Mouse (Mus musculus) activated CD4-positive, CD25-positive, alpha-beta regulatory T cell, adult 4 months (primary cell): ENCODE results near the gene Mcf2. TPM values are rescaled to one million over a fixed set of nuclear protein-coding genes. Genes with fewer than 3 reads are reported as not detected.

ENCODE experiments used
- ATAC-seq: one replicate; pipeline ENCODE4 v1.8.0; 2017
- polyA plus RNA-seq, 2 experiments: library from polyadenylated mRNA; unstranded; fragments of 100-300 nt; shearing (Covaris generic); gene quantifications; one replicate each; pipeline ENCODE4 v1.2.1; 2017

Gene Mcf2
- polyA plus RNA-seq, result not detected

GRCm38 (mm10) chrX:60178744-60179458 is at the start of gene Mcf2:
Gene Mcf2 (minus strand): TSS chrX:60179089.
- no peak for ATAC-seq

GRCm38 (mm10) chrX:60187726-60188125 is 8.8 kb upstream of the Mcf2 start:
- no peak for ATAC-seq

- no peak for ATAC-seq
Observed at GRCm38 (mm10) chrX:60182611-60183010, 3.7 kb upstream of the Mcf2 start.

GRCm38 (mm10) chrX:60178025-60178743 is 705 bp downstream of the Mcf2 start:
- no peak for ATAC-seq

- no peak for ATAC-seq
Observed at GRCm38 (mm10) chrX:60170106-60170505, 8.8 kb downstream of the Mcf2 start.

- no peak for ATAC-seq
Observed at GRCm38 (mm10) chrX:60169511-60169910, 9.4 kb downstream of the Mcf2 start.

GRCm38 (mm10) chrX:60168796-60169195 is 10.1 kb downstream of the Mcf2 start:
- no peak for ATAC-seq

- ATAC-seq, result no peak
Observed at GRCm38 (mm10) chrX:60147268-60147974, 31.5 kb downstream of the Mcf2 start.

GRCm38 (mm10) chrX:60075359-60075758 is 103.5 kb downstream of the Mcf2 start:
- no peak for ATAC-seq

GRCm38 (mm10) chrX:60055185-60055584 is 123.7 kb downstream of the Mcf2 start:
- ATAC-seq, result no peak

GRCm38 (mm10) chrX:60054745-60055144 is 124.1 kb downstream of the Mcf2 start:
- ATAC-seq, result no peak

- ATAC-seq, result no peak
Observed at GRCm38 (mm10) chrX:60026654-60027053, 152.2 kb downstream of the Mcf2 start.

- ATAC-seq, result no peak
Observed at GRCm38 (mm10) chrX:60021595-60021994, 157.3 kb downstream of the Mcf2 start.

- ATAC-seq, result no peak
Observed at GRCm38 (mm10) chrX:60021007-60021406, 157.9 kb downstream of the Mcf2 start.

GRCm38 (mm10) chrX:60014588-60014987 is 164.3 kb downstream of the Mcf2 start:
- ATAC-seq, result no peak

- ATAC-seq, result peak; percentile 72
Observed at GRCm38 (mm10) chrX:60013084-60013676, 165.7 kb downstream of the Mcf2 start.

Other genes with a start within 250 kb of the Mcf2 start
- not detected for gene F9, start 179.6 kb downstream of the Mcf2 start, polyA plus RNA-seq